Mouse (Mus musculus) E14TG2a.4 (cell line): Measurements from ENCODE around the gene Ankfn1.

Source experiments
- H3K27me3 ChIP-seq: 2 replicates; pipeline ENCODE4 v1.6.1; 2014; ENCODE audit warnings: low read length, control low read depth; ENCODE audit not compliant: insufficient read depth
- H3K36me3 ChIP-seq: 2 replicates; pipeline ENCODE4 v1.6.1; 2014; ENCODE audit warnings: low read length, control low read depth; ENCODE audit not compliant: insufficient read depth
- H3K4me1 ChIP-seq: replicated peaks from 2 replicates; pipeline ENCODE4 v1.6.1; 2014; ENCODE audit warnings: low read depth, low read length, control low read depth
- H3K4me3 ChIP-seq: replicated peaks from 2 replicates; pipeline ENCODE4 v1.5.1; 2014; ENCODE audit warnings: mild to moderate bottlenecking, low read length
- H3K9me3 ChIP-seq: 2 replicates; pipeline ENCODE4 v1.6.1; 2014; ENCODE audit warnings: low read length, control low read depth
- CTCF ChIP-seq: conservative IDR thresholded peaks from 2 replicates; pipeline ENCODE4 v1.5.1; 2014; ENCODE audit warnings: low read length
- NANOG ChIP-seq: IDR thresholded peaks from 2 replicates; pipeline ENCODE4 v1.6.1; 2014; ENCODE audit warnings: borderline replicate concordance, low read length, mixed read lengths
- POU5F1 ChIP-seq: IDR thresholded peaks from 2 replicates; pipeline ENCODE4 v1.6.1; 2014; ENCODE audit warnings: low read length, borderline replicate concordance

Gene Ankfn1

GRCm38 (mm10) chr11:89418644-89419043 lies 358.8 kb downstream of the Ankfn1 start:
- H3K36me3 ChIP-seq: no peaks in the 10 kb centered on the region
- H3K9me3 ChIP-seq: no peaks in the 10 kb centered on the region; the same call in 1 of the 2 replicates
- H3K27me3 ChIP-seq: peaks cover 3% of the 10 kb centered on the region; the same call in 1 of the 2 replicates
- H3K4me3 ChIP-seq: no peak overlapping the region
- TF ChIP-seq CTCF (no peak), NANOG (no peak), POU5F1 (no peak)
- no peaks in the 10 kb centered on the region for H3K4me1 ChIP-seq

GRCm38 (mm10) chr11:89416769-89417168 lies 360.7 kb downstream of the Ankfn1 start:
- Histone ChIP-seq H3K4me3 (no peak overlapping the region), H3K4me1 (no peaks in the 10 kb centered on the region), H3K9me3 (no peaks in the 10 kb centered on the region; the same call in 1 of the 2 replicates), H3K36me3 (no peaks in the 10 kb centered on the region), H3K27me3 (peaks cover 3% of the 10 kb centered on the region; the same call in 1 of the 2 replicates)
- TF ChIP-seq POU5F1 (no peak), CTCF (no peak), NANOG (no peak)

GRCm38 (mm10) chr11:89408774-89409173 lies 368.7 kb downstream of the Ankfn1 start:
- H3K4me1 ChIP-seq: no peaks in the 10 kb centered on the region
- no peak overlapping the region for H3K4me3 ChIP-seq
- H3K27me3 ChIP-seq: no peaks in the 10 kb centered on the region
- TF ChIP-seq CTCF: no peak
- no peaks in the 10 kb centered on the region for H3K36me3 ChIP-seq
- H3K9me3 ChIP-seq: no peaks in the 10 kb centered on the region

DNA sequence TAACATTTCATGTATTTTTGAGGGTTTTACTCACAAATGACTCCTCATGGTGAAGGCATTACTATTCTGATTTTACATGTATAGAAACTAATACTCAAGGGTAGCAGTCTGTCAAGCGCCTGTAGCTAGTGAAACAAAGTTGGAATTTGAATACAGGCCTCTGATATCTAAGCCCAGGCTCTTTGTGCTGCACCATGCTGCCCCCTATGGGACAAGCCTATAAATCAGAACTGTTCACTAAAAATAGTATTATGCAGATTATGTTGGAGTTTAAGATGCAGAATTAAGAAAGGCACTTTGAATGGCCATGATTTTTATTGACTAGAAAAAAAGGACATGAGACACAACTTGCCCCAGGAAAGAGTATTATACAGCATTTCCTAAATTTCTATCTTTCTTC lies 373.0 kb downstream of the Ankfn1 start:
- H3K36me3 ChIP-seq: no peaks in the 10 kb centered on the region
- TF ChIP-seq POU5F1 (no peak), NANOG (no peak), CTCF (peak; percentile 17; the same call in 1 of the 2 replicates)

DNA sequence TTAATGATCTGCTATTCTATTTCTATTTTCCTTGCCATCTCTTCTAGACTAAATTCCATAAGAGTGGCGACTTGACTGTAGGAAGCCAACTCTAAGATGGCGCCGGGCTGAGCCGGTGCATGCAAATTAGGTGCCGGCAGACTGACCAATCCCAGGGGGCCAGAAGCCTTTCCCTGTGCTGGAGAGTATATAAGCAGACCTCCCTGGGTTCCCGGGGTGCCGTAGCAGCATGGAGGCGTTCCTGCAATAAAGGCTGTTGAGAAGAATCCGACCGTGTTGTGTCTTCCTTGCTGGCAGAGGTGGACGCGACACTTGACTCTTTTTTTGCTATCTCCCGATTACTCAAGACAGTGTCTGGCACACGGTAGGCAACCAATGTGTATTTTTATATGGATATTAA lies 374.0 kb downstream of the Ankfn1 start:
- no peaks in the 10 kb centered on the region for H3K9me3 ChIP-seq
- TF ChIP-seq NANOG (no peak), POU5F1 (no peak), CTCF (no peak)
- no peaks in the 10 kb centered on the region for H3K4me1 ChIP-seq
- H3K36me3 ChIP-seq: no peaks in the 10 kb centered on the region
- no peaks in the 10 kb centered on the region for H3K27me3 ChIP-seq
- no peak overlapping the region for H3K4me3 ChIP-seq

More for the DNA sequence above, 373.0 kb downstream of the Ankfn1 start:
- H3K4me3 ChIP-seq: no peak overlapping the region
- H3K27me3 ChIP-seq: no peaks in the 10 kb centered on the region
- H3K4me1 ChIP-seq: no peaks in the 10 kb centered on the region
- no peaks in the 10 kb centered on the region for H3K9me3 ChIP-seq

GRCm38 (mm10) chr11:89388851-89389250 lies 388.6 kb downstream of the Ankfn1 start:
- Histone ChIP-seq H3K36me3 (no peaks in the 10 kb centered on the region), H3K4me3 (no peak overlapping the region), H3K27me3 (peaks cover 6% of the 10 kb centered on the region; the same call in 1 of the 2 replicates), H3K4me1 (peaks cover 7% of the 10 kb centered on the region; the same call in 1 of the 2 replicates), H3K9me3 (no peaks in the 10 kb centered on the region)
- TF ChIP-seq POU5F1 (no peak), CTCF (no peak), NANOG (no peak)

DNA sequence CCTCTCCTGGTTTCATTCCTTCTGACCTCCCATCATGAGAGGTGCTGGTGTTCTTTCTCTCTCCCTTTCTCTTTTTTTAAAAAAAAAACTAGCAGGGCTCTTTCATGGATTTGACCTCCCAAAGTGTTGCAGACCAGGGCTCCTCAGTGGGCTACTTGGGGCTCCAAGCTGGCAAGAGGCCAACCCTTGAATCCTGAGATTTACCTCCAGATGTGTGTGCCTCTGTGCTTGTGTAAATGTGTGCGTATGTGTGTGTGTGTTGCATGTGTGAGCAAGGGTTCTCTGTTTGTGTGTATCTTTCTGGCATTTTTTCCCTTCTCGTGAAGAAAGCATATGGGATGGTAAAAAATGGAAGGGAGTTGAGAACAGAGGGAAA lies 394.8 kb downstream of the Ankfn1 start:
- Histone ChIP-seq H3K27me3 (peaks cover 3% of the 10 kb centered on the region), H3K36me3 (no peaks in the 10 kb centered on the region), H3K9me3 (no peaks in the 10 kb centered on the region), H3K4me1 (no peaks in the 10 kb centered on the region), H3K4me3 (no peak overlapping the region)
- TF ChIP-seq CTCF: no peak
- TF ChIP-seq NANOG: no peak
- no peak for TF ChIP-seq POU5F1

- Histone ChIP-seq H3K4me3 (no peak overlapping the region), H3K36me3 (no peaks in the 10 kb centered on the region), H3K27me3 (peaks cover 3% of the 10 kb centered on the region), H3K4me1 (no peaks in the 10 kb centered on the region), H3K9me3 (no peaks in the 10 kb centered on the region)
- TF ChIP-seq CTCF (no peak), POU5F1 (no peak), NANOG (no peak)
Observed at GRCm38 (mm10) chr11:89381782-89382633, 395.4 kb downstream of the Ankfn1 start.

DNA sequence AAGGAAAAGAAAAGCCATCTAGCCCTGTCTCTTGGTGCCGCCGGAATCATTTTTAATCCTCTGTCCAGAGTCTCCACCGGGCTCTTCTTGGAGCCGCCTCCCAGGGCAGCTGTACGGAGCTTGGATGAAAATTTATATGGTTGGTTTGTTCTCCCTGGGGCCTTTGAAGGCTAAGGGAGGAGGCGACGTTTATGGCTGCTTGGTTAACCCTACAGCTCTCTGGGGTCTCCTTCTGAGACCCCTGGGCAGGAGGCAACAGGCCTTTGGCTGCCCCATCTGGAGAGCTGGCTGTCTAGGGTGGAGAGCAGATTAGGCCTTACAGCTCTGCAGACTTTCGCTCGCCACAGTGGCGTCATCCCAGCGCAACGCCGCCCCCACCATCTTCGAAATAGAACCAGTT lies 406.5 kb downstream of the Ankfn1 start:
- Histone ChIP-seq H3K27me3 (no peaks in the 10 kb centered on the region), H3K36me3 (no peaks in the 10 kb centered on the region), H3K4me1 (no peaks in the 10 kb centered on the region), H3K9me3 (no peaks in the 10 kb centered on the region), H3K4me3 (no peak overlapping the region)
- no peak for TF ChIP-seq CTCF
